Mouse (Mus musculus): ENCODE data around the gene Tmem222.

- TF ChIP-seq CTCF (IDR thresholded peaks at IDR 0.05; ENCODE audit: low read depth) (no peak), EP300 (IDR thresholded peaks at IDR 0.05; ENCODE audit: low read depth) (no peak)
Measured at GRCm38 (mm10) chr4:133315991-133316390, 38.4 kb upstream of the Tmem222 start.
